Mouse (Mus musculus): Measurements from ENCODE around the gene Ccnk. TPM values are rescaled to one million over a fixed set of nuclear protein-coding genes. Genes with fewer than 3 reads are reported as not detected.

Ccnk gene
- total RNA-seq, 2 experiments from 2014 or later, result 25.6 to 30.2 TPM

DNA sequence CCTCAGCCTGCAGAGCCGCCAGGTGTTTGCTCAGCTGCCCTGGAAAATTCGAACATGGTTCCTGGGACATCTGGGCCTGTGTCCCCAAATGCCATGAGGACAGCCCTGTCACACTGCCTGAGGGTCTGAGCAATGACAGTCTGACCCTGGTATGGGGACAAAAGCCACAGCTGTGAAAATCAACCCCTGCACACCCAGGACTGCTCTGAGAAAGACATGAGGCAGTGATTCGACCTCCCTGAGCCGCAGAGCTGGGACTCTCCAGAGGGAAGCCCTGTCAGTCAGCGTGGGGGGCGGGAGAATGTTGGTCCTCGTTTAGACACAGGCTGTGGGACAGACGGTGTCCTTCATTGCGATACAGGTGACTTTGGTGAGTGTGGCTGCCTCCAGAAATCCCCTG lies 66.2 kb downstream of the Ccnk start:
- DNase-seq, result no peak

DNA sequence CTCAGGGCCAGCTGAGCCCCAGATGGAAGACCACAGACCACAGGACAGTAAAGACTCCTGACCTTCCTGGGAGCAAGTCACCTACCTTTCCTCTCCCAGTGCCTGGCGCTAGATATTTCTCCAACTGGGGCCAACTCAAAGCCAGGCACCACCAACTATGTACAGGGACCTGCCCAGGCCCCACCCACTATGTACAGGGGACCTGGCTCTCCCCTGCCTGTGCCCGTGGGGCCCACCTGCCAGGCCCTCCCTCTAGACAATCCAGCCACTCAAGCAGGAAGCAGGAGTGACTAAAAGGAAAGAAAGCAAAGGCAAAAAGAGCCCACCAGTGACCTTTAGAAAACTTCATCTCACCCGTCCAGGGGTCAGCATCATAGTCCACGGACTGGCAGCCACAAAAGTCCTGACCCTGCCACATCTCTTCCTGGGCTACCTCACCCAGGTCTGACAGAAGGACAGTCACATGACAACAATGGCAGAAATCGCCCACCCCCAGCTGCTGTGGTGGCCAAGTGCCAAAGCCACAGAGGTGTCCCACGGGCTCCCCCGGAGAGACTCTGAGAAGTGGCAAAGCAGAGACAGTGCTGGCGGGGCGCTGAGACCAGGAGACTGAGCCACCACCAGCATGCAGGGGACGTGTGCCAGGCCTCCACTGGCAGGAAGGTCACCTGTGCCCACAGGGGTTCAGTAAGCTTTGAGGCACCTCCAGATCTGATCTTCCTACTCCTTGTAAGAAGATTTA lies 67.6 kb downstream of the Ccnk start:
- no peak for DNase-seq

DNA sequence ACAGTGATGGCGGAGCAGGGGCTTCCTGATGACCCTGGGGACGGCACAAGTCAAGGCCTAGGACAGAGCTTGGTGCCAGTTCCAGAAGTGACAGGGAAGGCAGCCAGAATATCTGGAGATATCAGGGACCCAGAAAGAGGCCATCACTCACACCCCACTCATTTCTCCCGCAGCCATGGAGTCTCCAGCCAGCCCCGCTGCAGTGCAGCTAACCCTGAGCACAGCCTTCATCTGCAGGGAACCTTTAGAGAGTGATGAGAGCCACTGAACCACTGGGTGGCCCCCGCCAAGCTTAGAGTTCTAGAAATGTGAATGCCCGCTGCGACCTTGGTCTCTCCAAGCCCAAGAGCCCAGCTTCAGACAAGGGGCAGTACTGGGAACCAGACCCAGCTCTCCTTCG lies 69.6 kb downstream of the Ccnk start:
- DNase-seq, result no peak

DNA sequence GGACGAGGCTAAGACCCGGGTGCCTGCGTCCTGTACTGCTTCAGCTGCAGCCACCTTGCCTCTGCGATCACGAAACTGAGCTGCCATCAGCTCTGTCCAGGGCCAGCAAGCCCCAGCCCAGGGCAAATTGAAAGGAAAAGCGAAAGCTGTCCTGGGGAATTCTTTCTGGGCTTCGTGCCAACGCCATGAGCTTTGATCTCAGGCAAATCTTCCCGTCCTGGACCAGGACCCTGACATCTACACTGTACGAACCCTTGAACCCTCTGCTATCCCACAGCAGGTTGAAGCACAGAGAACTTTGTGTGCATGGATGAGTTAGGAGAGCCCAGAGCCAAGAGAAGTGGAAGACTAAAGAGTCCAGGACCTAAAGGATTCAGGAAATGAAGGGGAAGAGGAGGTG lies 70.1 kb downstream of the Ccnk start:
- DNase-seq, result peak; percentile 71 to 84

DNA sequence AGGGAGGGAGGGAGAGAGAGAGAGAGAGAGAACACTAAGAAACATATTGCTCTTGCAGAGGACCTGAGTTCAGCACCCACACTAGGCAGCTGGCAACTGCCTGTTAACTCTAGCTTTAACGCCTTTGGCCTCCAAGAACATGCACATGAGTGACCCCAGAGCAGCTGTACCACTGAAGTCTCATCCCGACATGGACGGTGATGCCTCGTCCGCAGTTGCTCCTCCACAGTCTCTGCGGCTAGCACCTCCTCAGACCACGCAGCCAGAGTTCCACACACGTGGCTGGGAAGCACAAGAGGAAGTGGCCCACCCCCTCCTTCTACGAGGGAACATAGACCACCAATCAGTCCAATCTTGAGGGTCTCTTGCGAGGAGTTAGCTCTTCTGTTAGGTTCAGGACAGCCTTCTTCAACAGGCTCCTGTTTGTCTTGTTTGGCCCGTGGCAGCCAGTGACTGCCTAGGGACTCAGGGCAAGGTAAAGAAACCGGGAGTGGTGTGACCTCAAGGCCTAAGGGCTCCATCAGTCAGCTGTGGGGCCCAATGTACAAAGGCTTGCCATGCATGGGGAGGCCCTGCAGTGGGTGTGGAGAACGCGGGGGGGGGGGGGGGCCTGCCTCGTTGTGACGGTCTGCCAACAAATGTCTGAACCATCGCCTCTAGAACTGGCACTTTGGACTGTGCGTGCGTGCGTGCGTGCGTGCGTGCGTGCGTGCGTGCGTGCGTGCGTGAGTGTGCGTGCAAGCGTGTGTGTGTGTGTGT lies 71.8 kb downstream of the Ccnk start:
- no peak for DNase-seq

DNA sequence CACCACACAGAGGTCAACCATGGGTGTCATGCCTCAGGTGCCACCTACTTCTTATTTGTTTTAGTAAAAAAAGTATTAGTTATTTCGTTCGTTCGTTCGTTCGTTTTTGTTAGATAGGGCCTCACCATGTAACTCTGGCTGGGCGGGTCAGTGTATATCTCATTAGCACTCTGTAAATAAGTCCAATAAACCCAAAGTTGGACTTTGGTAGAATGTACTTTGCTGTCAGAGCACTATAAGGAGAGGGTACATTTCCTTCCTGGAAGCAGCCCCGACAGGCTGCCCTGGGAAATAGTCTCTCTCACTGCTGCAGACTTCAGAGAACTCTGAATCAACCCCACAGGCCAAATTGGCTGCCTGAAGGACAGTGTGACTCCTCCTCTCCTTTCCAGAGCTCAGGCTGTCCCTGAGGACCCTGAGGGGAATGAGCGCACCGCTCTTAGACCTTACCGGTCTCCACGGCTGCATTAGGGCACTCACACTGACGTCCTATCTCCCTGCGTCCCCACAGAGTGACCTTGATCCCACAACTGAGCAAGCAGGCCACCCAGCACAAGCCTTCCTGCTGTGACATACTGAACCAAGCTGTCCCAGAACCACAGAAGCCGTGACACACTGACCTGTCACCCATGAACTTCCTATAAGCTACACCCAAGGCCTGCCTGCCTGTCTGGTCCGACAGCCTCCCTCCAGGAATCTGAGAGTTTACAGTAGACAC lies 72.6 kb downstream of the Ccnk start:
- no peak for DNase-seq

Other genes with a start within 250 kb of the Ccnk start
- 1 to 10 TPM in 1 of 2 experiments, under 1 TPM in 1; 0.69 to 1.1 TPM for gene Bcl11b, start 176.0 kb upstream of the Ccnk start, total RNA-seq (2021)
- gene Setd3, start 265 bp upstream of the Ccnk start, total RNA-seq (2021), result 10 to 100 TPM; 89.9 to 97.2 TPM
- 10 to 100 TPM; 38.5 to 42.5 TPM for gene Ccdc85c, start 95.8 kb downstream of the Ccnk start, total RNA-seq (2021)
- 1 to 10 TPM; 1.3 to 2.1 TPM for gene Hhipl1, start 126.7 kb downstream of the Ccnk start, total RNA-seq (2021)
- under 1 TPM; 0.45 to 0.95 TPM for gene Cyp46a1, start 154.8 kb downstream of the Ccnk start, total RNA-seq (2021)
- gene Eml1, start 191.4 kb downstream of the Ccnk start, total RNA-seq (2021), result 10 to 100 TPM; 81.3 to 95.3 TPM

All from heart, adult 18-20 months (tissue).